8 mouse cellular contexts compared by ENCODE assay signal in genomic region chr4:43030352-43030751, GRCm38 (mm10). TPM values are rescaled to one million over a fixed set of nuclear protein-coding genes. Genes with fewer than 3 reads are reported as not detected.
DNase-seq lines count a peak whose midpoint lies in the region; ATAC-seq lines count a peak whose summit lies in the region.
"Had no signal": no experiment of that assay in that cellular context is flagged by ENCODE, and none has a peak within 500 bp of the region (broad histone marks: within the 10 kb centered on the region; RNA-seq: fewer than 3 reads in every experiment).

No protein-coding gene starts in this region.

- peaks cover 73% of the 10 kb centered on the region for H3K36me3 ChIP-seq in megakaryocyte, embryonic 14.5 days (replicated peaks; ENCODE audit: low read length)
- H3K36me3 ChIP-seq in forebrain, embryonic 10.5 days (replicated peaks) = peaks cover 67% of the 10 kb centered on the region
- H3K36me3 ChIP-seq in limb, embryonic 13.5 days = peaks cover 69% of the 10 kb centered on the region
- H3K36me3 ChIP-seq in stomach, embryonic 15.5 days = peaks cover 38% of the 10 kb centered on the region

- H3K27me3 ChIP-seq in megakaryocyte, embryonic 14.5 days (replicated peaks) = no peaks in the 10 kb centered on the region
- H3K27me3 ChIP-seq in forebrain, embryonic 10.5 days (ENCODE audit: poor library complexity, severe bottlenecking) = no peaks in the 10 kb centered on the region
- H3K27me3 ChIP-seq in limb, embryonic 13.5 days = no peaks in the 10 kb centered on the region
- H3K27me3 ChIP-seq in stomach, embryonic 15.5 days (replicated peaks) = no peaks in the 10 kb centered on the region

- peak overlapping the region; percentile 77 for H3K4me2 ChIP-seq in limb, embryonic 13.5 days (replicated peaks)
- peak overlapping the region; percentile 78 for H3K4me2 ChIP-seq in stomach, embryonic 15.5 days

- H3K4me1 ChIP-seq in megakaryocyte, embryonic 14.5 days = peaks cover 46% of the 10 kb centered on the region
- peaks cover 33% of the 10 kb centered on the region for H3K4me1 ChIP-seq in forebrain, embryonic 10.5 days
- H3K4me1 ChIP-seq in limb, embryonic 13.5 days = peaks cover 15% of the 10 kb centered on the region
- peaks cover 14% of the 10 kb centered on the region for H3K4me1 ChIP-seq in stomach, embryonic 15.5 days

- peak overlapping the region; percentile 94 for H3K9ac ChIP-seq in limb, embryonic 13.5 days
- peak overlapping the region; percentile 89 for H3K9ac ChIP-seq in stomach, embryonic 15.5 days

- peak overlapping the region; percentile 96 for H3K4me3 ChIP-seq in megakaryocyte, embryonic 14.5 days (replicated peaks)
- H3K4me3 ChIP-seq in forebrain, embryonic 10.5 days = peak overlapping the region; percentile 87
- H3K4me3 ChIP-seq in limb, embryonic 13.5 days = peak overlapping the region; percentile 85
- peak overlapping the region; percentile 71 for H3K4me3 ChIP-seq in stomach, embryonic 15.5 days (replicated peaks)

- peak overlapping the region; percentile 96 for H3K27ac ChIP-seq in forebrain, embryonic 10.5 days
- peak overlapping the region; percentile 87; the same call in 1 of the 2 replicates for H3K27ac ChIP-seq in limb, embryonic 13.5 days
- H3K27ac ChIP-seq in stomach, embryonic 15.5 days = peak overlapping the region; percentile 82

- 86% methylated on average over 9 of the region's 9 CpGs for WGBS in forebrain, embryonic 10.5 days
- WGBS in limb, embryonic 13.5 days = 74% methylated on average over 9 of the region's 9 CpGs
- 69% methylated on average over 9 of the region's 9 CpGs for WGBS in stomach, embryonic 15.5 days

- no peak for DNase-seq in forebrain, embryonic 10.5 days (ENCODE audit: extremely low spot score, low spot score)
- DNase-seq in ovary, postnatal 10 days (ENCODE audit: low spot score) = no peak
- no peak for DNase-seq in cerebellum, adult 18-20 months
- DNase-seq: left cerebral cortex, postnatal 4 days had no signal

- ATAC-seq in megakaryocyte, adult 5-6 weeks (ENCODE audit: poor library complexity, severe bottlenecking) = no peak
- ATAC-seq in limb, embryonic 13.5 days (ENCODE audit: low FRiP score, low read depth) = no peak
- no peak for ATAC-seq in stomach, embryonic 15.5 days (ENCODE audit: insufficient read depth, low FRiP score, low read depth)

- H3K9me3 ChIP-seq in megakaryocyte, embryonic 14.5 days = no peaks in the 10 kb centered on the region
- no peaks in the 10 kb centered on the region for H3K9me3 ChIP-seq in forebrain, embryonic 10.5 days
- H3K9me3 ChIP-seq in limb, embryonic 13.5 days = no peaks in the 10 kb centered on the region
- no peaks in the 10 kb centered on the region for H3K9me3 ChIP-seq in stomach, embryonic 15.5 days

RNA-seq across cellular contexts. Expression of gene Stoml2, which starts 1.2 kb away (rescaled TPM):
- polyA plus RNA-seq in megakaryocyte, embryonic 14.5 days (2012; ENCODE audit: insufficient read depth, low replicate concordance) = 76.4 and 102 TPM in 2 replicates
- total RNA-seq in megakaryocyte, adult 5-6 weeks (2015) = 70.8 and 77.7 TPM in 2 replicates
- total RNA-seq in megakaryocyte, adult 5-6 weeks (2017) = 62.3 and 79.3 TPM in 2 replicates
- 496 and 515 TPM in 2 replicates for polyA plus RNA-seq in forebrain, embryonic 10.5 days (2016; fragmentation: Nextera tagmentation; extraction: Ambion mirVana)
- 343 and 345 TPM in 2 replicates for polyA plus RNA-seq in limb, embryonic 13.5 days (2015; fragmentation: Nextera tagmentation; extraction: Ambion mirVana)
- 303 TPM in 2 replicates for polyA plus RNA-seq in stomach, embryonic 15.5 days (2015; fragmentation: Nextera tagmentation; extraction: Ambion mirVana)

RNA-seq across cellular contexts. Expression of gene Pigo, which starts 4.7 kb away (rescaled TPM):
- polyA plus RNA-seq in megakaryocyte, embryonic 14.5 days (2012; ENCODE audit: insufficient read depth, low replicate concordance) = 2.7 and 7.6 TPM in 2 replicates
- 7.9 and 9.7 TPM in 2 replicates for total RNA-seq in megakaryocyte, adult 5-6 weeks (2015)
- total RNA-seq in megakaryocyte, adult 5-6 weeks (2017) = 5.6 and 11.1 TPM in 2 replicates
- 22.2 and 24.4 TPM in 2 replicates for polyA plus RNA-seq in forebrain, embryonic 10.5 days (2016; fragmentation: Nextera tagmentation; extraction: Ambion mirVana)
- 25.7 and 26.0 TPM in 2 replicates for polyA plus RNA-seq in limb, embryonic 13.5 days (2015; fragmentation: Nextera tagmentation; extraction: Ambion mirVana)
- 21.7 and 22.6 TPM in 2 replicates for polyA plus RNA-seq in stomach, embryonic 15.5 days (2015; fragmentation: Nextera tagmentation; extraction: Ambion mirVana)

RNA-seq across cellular contexts. Expression of gene Fam214b, which starts 15.7 kb away (rescaled TPM):
- polyA plus RNA-seq in megakaryocyte, embryonic 14.5 days (2012; ENCODE audit: insufficient read depth, low replicate concordance) = 79.7 and 92.7 TPM in 2 replicates
- 14.2 and 15.4 TPM in 2 replicates for total RNA-seq in megakaryocyte, adult 5-6 weeks (2015)
- 31.7 and 33.6 TPM in 2 replicates for total RNA-seq in megakaryocyte, adult 5-6 weeks (2017)
- 19.8 and 20.3 TPM in 2 replicates for polyA plus RNA-seq in forebrain, embryonic 10.5 days (2016; fragmentation: Nextera tagmentation; extraction: Ambion mirVana)
- 13.7 and 14.7 TPM in 2 replicates for polyA plus RNA-seq in limb, embryonic 13.5 days (2015; fragmentation: Nextera tagmentation; extraction: Ambion mirVana)
- 11.9 and 13.2 TPM in 2 replicates for polyA plus RNA-seq in stomach, embryonic 15.5 days (2015; fragmentation: Nextera tagmentation; extraction: Ambion mirVana)

RNA-seq across cellular contexts. Expression of gene Fancg, which starts 20.0 kb away (rescaled TPM):
- polyA plus RNA-seq in megakaryocyte, embryonic 14.5 days (2012; ENCODE audit: insufficient read depth, low replicate concordance) = 4.9 and 7.4 TPM in 2 replicates
- 11.3 and 12.5 TPM in 2 replicates for total RNA-seq in megakaryocyte, adult 5-6 weeks (2015)
- 13.0 and 14.3 TPM in 2 replicates for total RNA-seq in megakaryocyte, adult 5-6 weeks (2017)
- 23.1 and 27.3 TPM in 2 replicates for polyA plus RNA-seq in forebrain, embryonic 10.5 days (2016; fragmentation: Nextera tagmentation; extraction: Ambion mirVana)
- 19.5 and 20.7 TPM in 2 replicates for polyA plus RNA-seq in limb, embryonic 13.5 days (2015; fragmentation: Nextera tagmentation; extraction: Ambion mirVana)
- polyA plus RNA-seq in stomach, embryonic 15.5 days (2015; fragmentation: Nextera tagmentation; extraction: Ambion mirVana) = 13.0 and 17.2 TPM in 2 replicates

RNA-seq across cellular contexts. Expression of gene Unc13b, which starts 28.4 kb away (rescaled TPM):
- polyA plus RNA-seq in megakaryocyte, embryonic 14.5 days (2012; ENCODE audit: insufficient read depth, low replicate concordance) = 0.14 and 0.54 TPM in 2 replicates
- total RNA-seq in megakaryocyte, adult 5-6 weeks (2015) = 0.16 TPM in 2 replicates
- 0.24 and 0.48 TPM in 2 replicates for total RNA-seq in megakaryocyte, adult 5-6 weeks (2017)
- 10.7 and 11.6 TPM in 2 replicates for polyA plus RNA-seq in forebrain, embryonic 10.5 days (2016; fragmentation: Nextera tagmentation; extraction: Ambion mirVana)
- polyA plus RNA-seq in limb, embryonic 13.5 days (2015; fragmentation: Nextera tagmentation; extraction: Ambion mirVana) = 2.5 and 2.7 TPM in 2 replicates
- polyA plus RNA-seq in stomach, embryonic 15.5 days (2015; fragmentation: Nextera tagmentation; extraction: Ambion mirVana) = 7.8 and 9.1 TPM in 2 replicates
